Mouse (Mus musculus) retina, adult 2 months (tissue): ENCODE measurements around the gene Prss42.
"Not testable (repeated sequence)": the region's sequence is repeated elsewhere in the genome, so short reads cannot be mapped to it uniquely, and the experiment has no call there.

Source experiments
- DNase-seq: peaks from one replicate; pipeline ENCODE4 v3.0.0-alpha.2; 2012; ENCODE audit warnings: low read depth, low spot score

Prss42 gene

GRCm38 (mm10) chr9:110788169-110788568 lies 9.8 kb upstream of the Prss42 start:
- DNase-seq: no peak

- DNase-seq: no peak
Observed at GRCm38 (mm10) chr9:110790462-110790861, 7.5 kb upstream of the Prss42 start.

- DNase-seq: no peak
Observed at GRCm38 (mm10) chr9:110797013-110797412, 953 bp upstream of the Prss42 start.

- no peak for DNase-seq
Observed at GRCm38 (mm10) chr9:110800834-110801479, 3.0 kb downstream of the Prss42 start.

GRCm38 (mm10) chr9:110803294-110803693 lies 5.3 kb downstream of the Prss42 start:
- DNase-seq: no peak

- no peak for DNase-seq
Observed at GRCm38 (mm10) chr9:110810051-110810450, 12.1 kb downstream of the Prss42 start.

- DNase-seq: no peak
Observed at GRCm38 (mm10) chr9:110813789-110814188, 15.8 kb downstream of the Prss42 start, which contains the start of gene Prss44. Gene Prss44, plus strand, starts transcription at chr9:110813994.

- DNase-seq: not testable (repeated sequence)
Observed at GRCm38 (mm10) chr9:110820546-110820945, 22.6 kb downstream of the Prss42 start.

GRCm38 (mm10) chr9:110821436-110821835 lies 23.5 kb downstream of the Prss42 start:
- DNase-seq: no peak

- DNase-seq: no peak
Observed at GRCm38 (mm10) chr9:110825426-110825825, 27.5 kb downstream of the Prss42 start.

GRCm38 (mm10) chr9:110825832-110826231 lies 27.9 kb downstream of the Prss42 start:
- no peak for DNase-seq

- DNase-seq: no peak
Observed at GRCm38 (mm10) chr9:110826390-110826789, 28.4 kb downstream of the Prss42 start, which contains the start of gene Prss43. Gene Prss43, plus strand, starts transcription at chr9:110826690.

GRCm38 (mm10) chr9:110833021-110833420 lies 35.1 kb downstream of the Prss42 start:
- no peak for DNase-seq

GRCm38 (mm10) chr9:110834411-110834810 lies 36.4 kb downstream of the Prss42 start, which contains the start of gene Prss45:
Gene Prss45, plus strand, starts transcription at chr9:110834588.
- no peak for DNase-seq

GRCm38 (mm10) chr9:110834961-110835360 lies 37.0 kb downstream of the Prss42 start:
- no peak for DNase-seq

- DNase-seq: no peak
Observed at GRCm38 (mm10) chr9:110836112-110836511, 38.1 kb downstream of the Prss42 start.

GRCm38 (mm10) chr9:110840905-110841304 lies 42.9 kb downstream of the Prss42 start:
- DNase-seq: no peak

GRCm38 (mm10) chr9:110841438-110841837 lies 43.5 kb downstream of the Prss42 start:
- no peak for DNase-seq

GRCm38 (mm10) chr9:110844206-110844605 lies 46.2 kb downstream of the Prss42 start, which contains the start of gene Prss46:
Gene Prss46, plus strand, starts transcription at chr9:110844506.
- no peak for DNase-seq

GRCm38 (mm10) chr9:110849162-110849561 lies 51.2 kb downstream of the Prss42 start:
- no peak for DNase-seq
